8 mouse cellular contexts compared by ENCODE assay signal in the genomic region with DNA sequence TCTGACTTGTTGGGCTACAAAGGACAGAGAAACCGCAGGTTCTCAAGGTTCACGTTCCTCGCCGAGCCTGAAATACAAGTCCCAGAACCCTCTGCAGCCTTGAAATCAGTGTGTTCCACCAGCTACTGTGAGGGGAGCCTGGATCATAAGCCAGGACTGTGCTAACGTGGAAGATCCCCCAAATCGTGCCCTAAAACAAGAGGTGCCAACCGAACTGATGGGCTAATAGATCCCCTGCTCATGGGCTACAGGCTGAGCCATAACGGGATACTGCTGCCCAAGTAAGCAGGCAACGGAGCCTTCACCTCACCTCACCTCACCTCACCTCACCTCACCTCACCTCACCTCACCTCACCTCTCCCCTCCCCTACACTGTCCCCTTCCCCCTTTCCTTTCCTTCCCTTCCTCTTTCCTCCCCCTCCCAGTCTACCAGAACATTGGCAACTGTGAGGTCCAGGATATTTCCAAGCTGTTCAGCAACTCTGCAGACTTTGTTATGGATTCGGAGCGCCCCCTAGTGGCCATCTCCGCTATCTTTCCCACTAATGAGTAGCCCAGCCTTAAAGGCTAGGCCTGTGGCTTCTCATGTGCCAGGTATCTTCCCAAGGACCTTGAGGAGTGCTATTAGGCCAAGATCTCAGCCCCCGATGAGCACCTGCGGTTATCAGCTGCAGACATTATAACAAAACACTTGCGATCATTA. TPM values are rescaled to one million over a fixed set of nuclear protein-coding genes. Genes with fewer than 3 reads are reported as not detected.
DNase-seq lines count a peak whose midpoint lies in the region; ATAC-seq and TF ChIP-seq lines count a peak whose summit lies in the region.

No protein-coding gene starts in this region.

- WGBS in liver, embryonic 12.5 days (ENCODE audit: insufficient replicate concordance), result 35% methylated on average over 15 of the region's 15 CpGs
- 38% methylated on average over 15 of the region's 15 CpGs for WGBS in kidney, adult 2 months
- 51% methylated on average over 15 of the region's 15 CpGs for WGBS in limb, embryonic 10.5 days
- WGBS in midbrain, postnatal 0 days, result 56% methylated on average over 15 of the region's 15 CpGs
- 37% methylated on average over 15 of the region's 15 CpGs for WGBS in stomach, postnatal 0 days

- no peaks in the 10 kb centered on the region for H3K36me3 ChIP-seq in liver, embryonic 12.5 days
- no peaks in the 10 kb centered on the region for H3K36me3 ChIP-seq in kidney, adult 2 months (ENCODE audit: control insufficient read depth, insufficient read depth, low read length)
- H3K36me3 ChIP-seq in limb, embryonic 10.5 days, result no peaks in the 10 kb centered on the region
- no peaks in the 10 kb centered on the region for H3K36me3 ChIP-seq in midbrain, postnatal 0 days (ENCODE audit: insufficient read depth, low read length)
- no peaks in the 10 kb centered on the region for H3K36me3 ChIP-seq in stomach, postnatal 0 days (ENCODE audit: control insufficient read depth, insufficient read depth, low read length)

- ATAC-seq in liver, embryonic 12.5 days, result no peak
- no peak for ATAC-seq in midbrain, postnatal 0 days (ENCODE audit: low FRiP score)
- ATAC-seq in stomach, postnatal 0 days (ENCODE audit: low FRiP score, low TSS enrichment), result peak; percentile 78

- H3K27me3 ChIP-seq in liver, embryonic 12.5 days (replicated peaks), result peaks cover 4% of the 10 kb centered on the region; the same call in 1 of the 2 replicates
- H3K27me3 ChIP-seq in kidney, adult 2 months (replicated peaks; ENCODE audit: control insufficient read depth, insufficient read depth, low read length), result no peaks in the 10 kb centered on the region
- peaks cover 37% of the 10 kb centered on the region for H3K27me3 ChIP-seq in limb, embryonic 10.5 days (ENCODE audit: low read depth, poor library complexity, severe bottlenecking)
- no peaks in the 10 kb centered on the region for H3K27me3 ChIP-seq in midbrain, postnatal 0 days (ENCODE audit: insufficient read depth, low read length)
- no peaks in the 10 kb centered on the region for H3K27me3 ChIP-seq in stomach, postnatal 0 days (ENCODE audit: control insufficient read depth, insufficient read depth, low read length)

- intact Hi-C loops in gastrocnemius, postnatal 36 days (cut with DNase I), result loop anchor here (5.0 to 10.0 kb wide), 2 partner anchors 179 to 241 kb away; no protein-coding TSS in a partner anchor

- H3K4me3 ChIP-seq in liver, embryonic 12.5 days, result no peak overlapping the region
- no peak overlapping the region for H3K4me3 ChIP-seq in kidney, adult 2 months (ENCODE audit: insufficient read depth, low read depth, low read length)
- H3K4me3 ChIP-seq in limb, embryonic 10.5 days, result no peak overlapping the region
- no peak overlapping the region for H3K4me3 ChIP-seq in midbrain, postnatal 0 days (ENCODE audit: low read depth, low read length)
- H3K4me3 ChIP-seq in stomach, postnatal 0 days (ENCODE audit: low read depth, low read length), result no peak overlapping the region

- TF ChIP-seq POLR2A in kidney, adult 2 months (IDR thresholded peaks at IDR 0.05; ENCODE audit: low read depth, low read length), result no peak

- TF ChIP-seq CTCF in kidney, adult 2 months (conservative IDR thresholded peaks at IDR 0.05; ENCODE audit: insufficient read depth, insufficient read length, low read depth, low read length), result peak; percentile 76
- TF ChIP-seq CTCF in midbrain, postnatal 0 days (IDR thresholded peaks at IDR 0.05), result peak; percentile 95
- TF ChIP-seq CTCF in stomach, postnatal 0 days (IDR thresholded peaks at IDR 0.05; ENCODE audit: low read depth), result peak; percentile 89

- no peak for TF ChIP-seq EP300 in stomach, postnatal 0 days (optimal IDR thresholded peaks at IDR 0.05)

- H3K9me3 ChIP-seq in liver, embryonic 12.5 days (replicated peaks), result no peaks in the 10 kb centered on the region
- H3K9me3 ChIP-seq in limb, embryonic 10.5 days (replicated peaks), result no peaks in the 10 kb centered on the region
- no peaks in the 10 kb centered on the region for H3K9me3 ChIP-seq in midbrain, postnatal 0 days (ENCODE audit: low read length)
- H3K9me3 ChIP-seq in stomach, postnatal 0 days (ENCODE audit: control insufficient read depth, low read length), result no peaks in the 10 kb centered on the region

- H3K9ac ChIP-seq in liver, embryonic 12.5 days, result no peak overlapping the region
- no peak overlapping the region for H3K9ac ChIP-seq in midbrain, postnatal 0 days (replicated peaks; ENCODE audit: low read length, poor library complexity, severe bottlenecking)
- no peak overlapping the region for H3K9ac ChIP-seq in stomach, postnatal 0 days (ENCODE audit: low read length)

- no peak overlapping the region for H3K4me2 ChIP-seq in liver, embryonic 12.5 days
- no peak overlapping the region for H3K4me2 ChIP-seq in midbrain, postnatal 0 days (ENCODE audit: low read depth, low read length, poor library complexity, severe bottlenecking)
- H3K4me2 ChIP-seq in stomach, postnatal 0 days (replicated peaks; ENCODE audit: low read depth), result no peak overlapping the region

- H3K4me1 ChIP-seq in liver, embryonic 12.5 days, result no peaks in the 10 kb centered on the region
- H3K4me1 ChIP-seq in kidney, adult 2 months (ENCODE audit: control insufficient read depth, insufficient read depth, low read length), result no peaks in the 10 kb centered on the region
- peaks cover 25% of the 10 kb centered on the region for H3K4me1 ChIP-seq in limb, embryonic 10.5 days
- no peaks in the 10 kb centered on the region for H3K4me1 ChIP-seq in midbrain, postnatal 0 days (ENCODE audit: insufficient read depth, low read length)
- no peaks in the 10 kb centered on the region for H3K4me1 ChIP-seq in stomach, postnatal 0 days (replicated peaks; ENCODE audit: control insufficient read depth, insufficient read depth)

- peak; percentile 76 for DNase-seq in liver
- peak; percentile 88 for DNase-seq in embryo, embryonic 11 days
- peak; percentile 82 to 83 for DNase-seq in gastrocnemius, postnatal 36 days
- peak; percentile 77 for DNase-seq in kidney, adult 2 months
- peak; percentile 94 for DNase-seq in limb, embryonic 10.5 days (ENCODE audit: low spot score)
- DNase-seq in midbrain, postnatal 0 days (ENCODE audit: low spot score), result peak; percentile 95
- peak; percentile 80 for DNase-seq in stomach, postnatal 0 days (ENCODE audit: low spot score)

- no peak overlapping the region for H3K27ac ChIP-seq in liver, embryonic 12.5 days
- H3K27ac ChIP-seq in kidney, adult 2 months (ENCODE audit: insufficient read depth, low read depth, low read length), result no peak overlapping the region
- no peak overlapping the region for H3K27ac ChIP-seq in limb, embryonic 10.5 days
- H3K27ac ChIP-seq in midbrain, postnatal 0 days (ENCODE audit: low read depth, low read length), result no peak overlapping the region
- H3K27ac ChIP-seq in stomach, postnatal 0 days (replicated peaks), result no peak overlapping the region

RNA-seq across cellular contexts. Expression of a gene that starts 36.0 kb away (rescaled TPM):
- 1.1 and 1.2 TPM in 2 replicates for polyA plus RNA-seq in liver, embryonic 12.5 days (2016; fragmentation: Nextera tagmentation; extraction: Ambion mirVana)
- 10 to 100 TPM; 37.2 to 47.7 TPM for total RNA-seq in gastrocnemius, postnatal 36 days (2021)
- polyA plus RNA-seq in kidney, adult 2 months (2012; rRNA removed), result 27.5 and 39.3 TPM in 2 replicates
- polyA plus RNA-seq in limb, embryonic 10.5 days (2016; fragmentation: Nextera tagmentation; extraction: Ambion mirVana), result 6.4 and 10.6 TPM in 2 replicates
- 32.3 and 33.6 TPM in 2 replicates for total RNA-seq in midbrain, postnatal 0 days (2014; rRNA removed)
- 27.0 and 27.6 TPM in 2 replicates for polyA plus RNA-seq in midbrain, postnatal 0 days (2015; fragmentation: Nextera tagmentation; extraction: Ambion mirVana)
- polyA plus RNA-seq in stomach, postnatal 0 days (2015; fragmentation: Nextera tagmentation; extraction: Ambion mirVana), result 3.8 and 4.0 TPM in 2 replicates
